Mouse (Mus musculus) ES-Bruce4 (cell line): ENCODE data around the gene C77080.

Experiments
- CTCF ChIP-seq: IDR thresholded peaks from one replicate; pipeline ENCODE4 v1.8.1; 2011; ENCODE audit warnings: low read depth, low read length
- EP300 ChIP-seq: IDR thresholded peaks from 2 replicates; pipeline ENCODE4 v1.6.1; 2011; ENCODE audit warnings: low read depth, low read length; ENCODE audit not compliant: insufficient read depth
- POLR2A ChIP-seq: IDR thresholded peaks from one replicate; pipeline ENCODE4 v1.8.1; 2011; ENCODE audit warnings: low read length; ENCODE audit not compliant: insufficient read depth

- TF ChIP-seq CTCF: no peak
- no peak for TF ChIP-seq POLR2A
- no peak for TF ChIP-seq EP300
Observed at GRCm38 (mm10) chr4:129307936-129308335, 46.7 kb upstream of the C77080 start.
